Mouse (Mus musculus): ENCODE data around the gene Eif2d.

The Eif2d gene

GRCm38 (mm10) chr1:131184956-131185660 lies 32.1 kb downstream of the Eif2d start:
- no peak for DNase-seq

GRCm38 (mm10) chr1:131185821-131186506 lies 33.0 kb downstream of the Eif2d start:
- peak; percentile 47 for DNase-seq

DNA sequence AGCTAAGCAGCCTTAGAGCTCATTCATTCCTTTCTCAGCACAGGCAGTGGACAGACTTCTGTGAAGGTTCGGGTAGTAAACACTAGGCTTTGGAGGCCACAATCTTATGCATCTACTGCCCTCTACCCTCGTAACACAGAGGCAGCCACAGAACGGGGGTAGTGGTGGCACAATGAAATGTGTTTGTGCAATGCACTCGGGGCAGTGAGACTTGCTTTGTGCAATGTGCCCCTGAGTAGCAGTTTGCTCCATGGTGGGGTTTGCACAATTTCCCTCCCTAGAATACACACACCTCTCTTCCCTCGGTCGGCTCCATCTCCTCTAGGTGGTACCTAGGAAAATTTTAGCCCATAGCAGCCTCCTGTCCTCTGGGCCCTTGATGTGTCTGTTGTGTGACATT lies 34.0 kb downstream of the Eif2d start:
- DNase-seq: no peak

DNA sequence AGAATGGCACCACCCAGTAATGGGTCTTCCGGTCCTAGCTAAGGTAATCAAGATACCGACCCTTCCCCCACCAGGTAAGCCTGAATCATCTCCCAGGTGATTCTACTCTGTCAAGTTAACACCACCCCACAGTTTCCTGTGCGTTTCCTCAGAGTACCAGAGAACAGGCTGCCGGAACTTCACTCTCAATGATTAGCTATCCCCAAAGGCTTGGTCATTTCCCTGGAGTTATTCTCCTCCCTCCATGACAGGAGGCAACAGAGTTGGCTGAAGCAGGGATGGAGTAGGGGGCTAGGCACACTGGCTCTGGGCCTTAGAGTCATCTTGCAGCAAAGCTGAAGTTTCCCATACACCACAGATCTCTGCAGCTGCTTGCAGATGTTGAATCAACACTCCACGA lies 34.9 kb downstream of the Eif2d start:
- DNase-seq: no peak

- DNase-seq: no peak
Observed at GRCm38 (mm10) chr1:131188655-131189054, 35.7 kb downstream of the Eif2d start.

GRCm38 (mm10) chr1:131193746-131194145 lies 40.8 kb downstream of the Eif2d start:
- DNase-seq: no peak

DNA sequence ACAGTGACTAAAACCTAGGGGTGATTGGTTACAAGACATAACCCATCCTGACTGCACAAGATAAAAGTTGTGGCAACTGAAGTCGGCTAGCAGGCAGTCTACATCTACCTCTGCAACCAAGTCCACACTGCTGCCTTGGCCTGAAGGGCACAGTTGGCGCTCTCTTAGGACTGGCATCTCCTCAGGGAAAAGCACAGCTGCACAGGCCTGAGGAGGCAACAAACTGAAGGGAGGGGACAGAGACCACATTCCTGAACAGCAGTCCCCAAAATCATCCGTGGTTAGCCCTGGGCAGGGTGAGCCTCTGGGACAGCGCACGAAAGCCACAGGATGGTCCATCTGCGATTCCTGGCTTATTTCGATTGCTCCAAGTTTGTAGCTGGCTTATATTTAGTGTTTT lies 42.7 kb downstream of the Eif2d start:
- no peak for DNase-seq

GRCm38 (mm10) chr1:131196107-131196506 lies 43.1 kb downstream of the Eif2d start:
- no peak for DNase-seq

DNA sequence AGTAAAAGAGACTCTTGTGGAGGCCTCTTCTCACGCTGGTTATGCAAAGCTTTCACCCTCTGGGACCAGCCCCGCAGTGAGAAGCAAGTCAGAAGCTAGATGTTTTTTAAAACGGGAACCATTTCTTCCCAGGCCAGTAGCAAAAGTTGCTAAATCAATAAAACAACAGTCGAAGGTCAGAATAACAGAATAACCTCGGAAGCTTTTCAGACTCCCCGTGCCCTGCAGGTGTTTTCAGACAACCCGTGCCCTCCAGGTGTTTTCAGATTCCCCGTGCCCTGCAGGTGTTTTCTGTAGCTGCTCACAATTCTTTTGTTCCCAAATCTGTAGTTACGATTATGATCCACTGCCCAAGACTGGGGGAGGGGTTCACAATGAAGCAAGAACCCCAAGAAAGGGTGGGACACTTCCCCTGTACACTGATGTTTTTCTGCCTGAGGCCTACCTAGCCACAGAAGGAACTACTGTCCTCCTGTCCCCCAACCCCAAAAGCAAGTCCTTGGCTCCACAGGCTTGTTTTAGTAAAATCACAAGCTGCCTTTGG lies 45.5 kb downstream of the Eif2d start:
- DNase-seq: no peak

GRCm38 (mm10) chr1:131199118-131199821 lies 46.3 kb downstream of the Eif2d start:
- no peak for DNase-seq

DNA sequence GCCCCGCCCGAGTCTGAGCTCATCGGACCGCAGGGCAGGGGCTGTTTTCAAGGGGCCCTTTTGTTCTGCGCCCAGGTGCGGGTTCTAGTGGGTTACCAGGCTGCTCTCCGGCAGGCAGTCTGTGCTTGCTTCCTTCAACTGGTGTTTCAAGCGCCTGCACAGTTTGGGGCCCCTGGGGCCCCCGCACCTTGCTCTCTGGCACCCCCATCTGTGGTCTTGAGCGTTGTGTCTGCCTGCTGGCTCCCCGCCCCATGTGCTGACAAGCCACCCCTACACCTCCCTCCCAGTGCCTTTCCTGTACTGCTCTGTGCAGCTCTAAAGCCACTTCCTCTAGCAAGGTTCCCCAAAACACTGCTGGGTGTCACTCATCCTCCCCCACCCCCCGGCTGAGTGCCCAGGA lies 47.0 kb downstream of the Eif2d start:
- no peak for DNase-seq

DNA sequence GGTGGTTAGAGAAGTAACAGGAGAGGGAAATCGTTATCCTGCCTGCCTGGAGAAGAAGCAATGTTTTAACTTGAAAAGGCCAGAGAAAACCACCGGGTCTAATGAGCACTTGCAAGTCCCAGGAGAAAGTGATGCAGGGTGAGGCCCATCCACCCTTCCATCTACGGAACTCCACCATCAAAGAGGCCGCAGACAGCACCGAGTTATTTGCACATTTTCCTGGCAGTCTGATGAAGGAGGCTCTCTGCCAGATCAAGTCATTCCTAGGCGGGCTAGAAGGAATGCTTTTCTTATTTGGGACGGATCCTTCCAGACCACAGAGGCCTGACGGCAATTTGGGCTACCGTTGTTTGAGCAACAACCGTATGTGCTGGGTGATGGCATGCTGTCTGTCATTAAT lies 47.6 kb downstream of the Eif2d start:
- no peak for DNase-seq

DNA sequence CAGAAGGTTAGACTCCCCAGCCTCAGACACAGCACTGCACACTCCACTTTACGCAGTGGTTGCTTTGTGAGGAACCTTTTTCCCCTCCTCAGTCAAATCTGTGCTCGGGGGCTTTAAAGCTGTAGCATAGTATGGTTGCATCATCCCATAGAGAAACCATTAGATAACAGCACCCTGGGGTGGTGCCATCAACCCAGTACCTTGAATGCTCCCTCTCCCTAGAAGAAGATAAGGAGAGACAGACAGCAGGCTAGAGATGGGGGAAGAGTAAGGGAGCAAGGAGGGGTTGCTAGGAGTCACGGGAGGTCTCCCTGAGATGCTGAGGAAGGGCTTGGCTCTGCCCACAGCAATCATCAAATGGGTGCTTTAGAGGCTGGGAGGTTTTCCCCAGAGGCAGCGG lies 48.4 kb downstream of the Eif2d start:
- DNase-seq: no peak

- DNase-seq: no peak
Observed at GRCm38 (mm10) chr1:131204461-131204860, 51.5 kb downstream of the Eif2d start.

GRCm38 (mm10) chr1:131206342-131206741 lies 53.4 kb downstream of the Eif2d start:
- DNase-seq: no peak

DNA sequence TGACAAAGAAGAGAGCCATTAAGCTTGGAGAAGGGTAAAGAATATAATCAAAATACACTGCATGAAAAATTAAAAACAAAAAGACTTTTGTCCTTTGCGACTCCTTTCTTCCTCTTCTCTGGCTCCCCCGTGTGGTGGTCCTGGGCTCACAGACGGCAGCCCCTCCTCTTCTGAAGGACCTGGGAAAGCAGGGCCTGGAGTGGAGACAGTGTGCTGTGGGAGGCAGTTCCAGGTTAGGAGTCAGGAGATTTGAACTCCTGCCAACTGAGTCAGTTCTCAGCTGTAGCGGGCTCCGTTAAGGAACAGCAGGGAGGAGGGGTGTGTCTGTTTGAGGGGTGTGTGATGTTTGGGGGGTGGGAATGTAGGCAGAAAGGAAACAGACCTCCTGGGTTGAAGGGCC lies 54.5 kb downstream of the Eif2d start:
- DNase-seq: peak; percentile 34

DNA sequence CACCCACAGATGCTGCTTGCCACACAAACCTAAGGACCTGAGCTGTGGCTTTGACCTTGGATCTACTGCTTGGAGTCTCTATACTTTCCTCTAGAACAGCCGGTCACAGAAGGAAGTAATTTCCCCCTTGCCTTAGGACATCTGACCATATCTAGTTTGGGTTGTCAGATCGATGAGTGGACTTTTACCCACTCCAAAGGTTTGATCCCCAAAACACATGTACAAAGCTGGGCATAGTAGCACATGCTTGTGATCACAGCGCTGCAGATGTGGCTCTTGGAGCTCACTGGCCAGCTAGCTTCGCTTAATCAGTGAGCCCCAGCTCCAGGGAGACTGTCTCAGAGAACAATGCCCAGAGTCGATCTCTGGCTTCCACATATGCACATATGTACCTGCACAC lies 55.1 kb downstream of the Eif2d start:
- no peak for DNase-seq

DNA sequence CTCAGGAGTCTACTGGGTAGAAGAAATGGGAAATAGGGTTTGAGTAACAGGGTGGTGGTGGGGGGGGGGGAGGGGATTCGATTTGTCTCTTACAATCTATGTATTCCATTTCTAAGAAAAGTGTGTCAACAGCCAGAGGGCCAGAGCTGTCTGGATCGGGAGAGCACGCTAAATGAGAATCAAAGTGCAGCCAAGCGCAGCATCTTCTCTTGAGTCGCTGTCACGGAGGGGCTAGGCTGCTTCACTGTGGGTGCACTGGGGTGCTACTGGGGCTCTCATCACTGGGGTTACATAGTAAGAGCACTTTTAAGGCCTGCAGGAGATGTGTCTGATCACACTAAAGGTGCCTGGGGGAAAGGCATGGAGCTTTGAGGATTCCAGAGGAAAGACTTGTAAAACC lies 55.8 kb downstream of the Eif2d start:
- no peak for DNase-seq

- DNase-seq: peak; percentile 26
Observed at GRCm38 (mm10) chr1:131209971-131210426, 57.0 kb downstream of the Eif2d start.

GRCm38 (mm10) chr1:131211655-131212054 lies 58.7 kb downstream of the Eif2d start:
- no peak for DNase-seq

- no peak for DNase-seq
Observed at GRCm38 (mm10) chr1:131212956-131213355, 60.0 kb downstream of the Eif2d start.

DNA sequence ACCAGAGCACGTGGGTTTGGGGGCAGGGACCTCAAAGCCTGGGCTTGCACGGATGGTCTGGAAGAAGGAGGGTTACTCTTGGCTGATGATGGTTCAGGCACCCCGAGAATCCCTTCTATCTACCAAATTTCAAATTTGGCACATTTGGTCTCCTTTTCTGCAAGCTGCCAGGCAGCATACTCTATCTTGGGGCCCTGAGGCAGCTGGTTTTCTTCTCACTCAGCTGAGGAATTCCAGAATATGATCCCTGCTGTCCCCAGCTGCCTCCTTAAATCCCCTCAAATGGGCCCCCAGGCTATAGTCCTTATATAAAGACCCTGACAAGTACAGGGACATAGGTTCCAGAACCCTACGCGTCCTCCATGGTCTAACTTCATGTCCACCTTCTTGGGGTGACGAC lies 60.4 kb downstream of the Eif2d start:
- no peak for DNase-seq

DNA sequence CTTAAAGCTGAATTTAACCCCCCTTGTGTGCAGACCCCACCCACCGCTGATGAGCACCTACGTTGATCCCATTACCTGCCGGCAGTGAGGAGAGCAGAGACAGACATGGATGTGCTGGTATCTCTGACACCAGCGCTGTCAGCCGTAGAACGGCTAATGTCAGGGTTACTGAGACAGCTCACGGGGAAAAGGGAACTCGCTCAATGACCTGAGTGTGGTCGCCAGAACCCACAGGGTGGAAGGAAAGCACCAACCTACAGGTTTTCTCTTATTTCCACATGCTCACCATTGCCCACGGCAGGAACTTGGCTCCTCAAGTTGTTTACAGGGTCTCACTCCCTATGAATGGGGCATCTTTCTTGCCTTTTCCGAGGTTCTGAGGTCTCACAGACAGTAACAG lies 66.0 kb downstream of the Eif2d start:
- no peak for DNase-seq

Measured in right cerebral cortex, postnatal 25 days (tissue).